Mouse (Mus musculus): ENCODE measurements around the gene Lyrm4.

Lyrm4 gene

DNA sequence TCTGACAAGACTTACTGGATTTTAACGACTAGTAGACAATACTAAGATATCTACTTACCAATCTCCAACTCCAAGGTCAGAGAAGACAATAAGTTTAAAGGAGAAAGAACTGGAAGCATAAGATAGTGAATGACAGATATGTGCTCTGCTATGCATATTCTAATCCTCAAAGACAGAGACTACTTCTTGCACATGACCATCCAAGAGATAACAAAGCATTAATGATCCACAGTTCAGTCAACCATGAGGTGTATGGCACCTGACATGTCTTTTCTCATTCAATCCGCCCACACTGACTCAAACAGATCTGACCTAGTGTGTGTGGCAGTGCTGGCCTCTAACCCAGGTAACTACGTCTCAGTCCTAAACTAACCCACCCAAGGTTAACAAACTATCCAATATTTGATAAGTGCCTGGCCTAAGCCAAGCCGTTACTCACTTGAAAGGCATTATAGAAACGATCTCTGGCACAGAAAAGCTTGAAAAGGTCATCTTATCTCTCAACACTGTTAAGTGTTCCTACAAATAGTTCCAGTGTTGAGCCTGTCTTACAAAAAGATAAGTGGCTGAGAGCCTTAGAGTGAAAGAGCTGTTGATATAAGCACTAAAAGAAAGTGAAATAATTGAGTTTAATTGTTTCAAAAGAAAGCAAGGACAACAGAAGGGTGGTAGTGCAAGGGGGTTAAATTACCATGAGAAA lies 20.5 kb downstream of the Lyrm4 start:
- no peak for DNase-seq (ENCODE audit: low spot score in 2 of 2)

DNA sequence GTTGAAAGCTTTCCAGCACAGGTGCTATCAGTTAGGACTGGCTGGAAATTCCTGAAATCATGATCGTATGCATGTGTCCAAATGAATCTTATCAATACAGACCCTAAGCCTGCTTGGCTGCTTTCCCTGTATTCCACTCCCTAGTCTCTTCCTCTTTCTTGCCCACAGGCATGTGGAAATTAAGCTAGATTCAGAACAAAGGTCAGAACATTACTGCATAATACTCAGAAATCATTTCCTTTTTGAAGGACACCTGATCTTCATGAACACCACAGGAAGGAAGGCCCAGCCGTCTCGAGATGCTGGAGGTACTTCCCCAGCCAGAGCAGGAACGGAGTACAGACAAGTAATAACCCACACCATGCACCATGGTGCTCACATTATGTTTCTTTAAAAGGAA lies 29.2 kb downstream of the Lyrm4 start:
- no peak for DNase-seq (ENCODE audit: low spot score in 2 of 2)

DNA sequence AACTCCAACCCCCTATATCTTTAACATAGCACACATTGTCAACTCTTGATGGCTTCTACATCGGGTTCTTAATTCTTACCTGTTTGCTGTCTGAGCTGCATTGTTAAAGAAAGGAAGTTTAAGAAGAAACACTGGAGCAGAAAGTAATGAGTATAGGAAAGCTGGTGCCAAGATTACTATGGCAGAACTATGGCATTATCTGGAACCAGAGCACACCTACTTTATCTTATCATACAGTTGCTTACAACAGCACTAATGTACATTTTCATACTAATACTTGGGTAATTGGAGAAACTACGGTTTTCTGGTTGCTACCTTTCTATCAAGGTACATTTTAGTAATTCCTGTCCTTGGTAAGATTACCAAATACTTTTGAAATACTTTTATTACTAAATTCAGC lies 29.9 kb downstream of the Lyrm4 start:
- DNase-seq (ENCODE audit: low spot score in 2 of 2), result no peak

DNA sequence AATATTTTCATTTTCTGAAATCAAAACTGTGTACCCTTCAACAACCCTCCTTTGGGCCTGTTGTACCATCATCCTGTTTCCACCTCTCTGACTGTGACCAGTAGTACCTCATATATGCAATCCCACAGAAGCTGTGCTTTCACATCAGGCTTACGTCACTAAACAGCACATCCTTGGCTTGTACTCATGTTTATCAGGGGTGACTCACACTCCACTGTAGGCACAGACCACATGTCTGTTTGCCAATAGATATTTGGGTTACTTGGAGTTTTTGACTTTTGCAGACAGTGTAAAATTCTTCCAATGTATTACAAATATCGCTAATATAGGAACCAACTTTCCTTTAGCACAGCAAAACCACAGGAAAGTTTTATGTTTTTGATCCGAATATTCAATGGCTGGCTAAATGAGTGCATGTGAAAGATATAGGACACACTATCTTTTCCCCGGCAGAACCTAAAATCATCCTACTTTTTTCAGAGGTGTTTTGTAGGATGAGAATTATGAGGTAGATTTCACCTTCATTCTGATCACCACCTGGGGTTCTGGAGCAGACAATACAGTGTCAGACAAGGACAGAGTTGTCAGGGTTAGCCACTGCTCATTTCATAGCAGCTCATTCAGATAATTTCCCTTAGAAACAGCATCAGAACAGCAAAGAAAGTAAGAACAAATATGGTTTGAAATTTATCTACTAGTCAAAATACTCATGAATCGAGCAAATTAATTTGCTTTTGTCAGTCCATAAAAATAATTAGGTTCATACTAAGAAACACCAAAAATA lies 30.5 kb downstream of the Lyrm4 start:
- DNase-seq (ENCODE audit: low spot score in 2 of 2), result no peak

DNA sequence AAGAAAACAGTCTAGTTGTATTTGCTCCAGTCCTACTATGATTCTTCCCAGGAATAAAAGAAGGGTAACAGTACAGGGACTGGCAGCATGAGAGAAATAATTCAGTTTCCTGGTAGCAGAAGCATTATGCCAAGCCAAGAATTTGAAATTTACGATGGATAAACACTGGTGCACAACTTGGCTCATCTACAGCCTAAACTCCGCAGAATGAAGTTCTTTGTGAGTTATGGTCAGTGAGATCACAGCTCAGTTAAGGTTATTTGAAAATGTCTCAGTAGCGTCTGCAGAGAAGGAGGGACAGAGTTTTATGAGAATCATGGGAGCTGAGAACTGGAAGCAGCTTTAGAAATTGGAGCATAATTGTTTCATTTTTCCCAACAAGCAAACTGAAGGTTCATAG lies 31.4 kb downstream of the Lyrm4 start:
- DNase-seq (ENCODE audit: low spot score in 2 of 2), result no peak

DNA sequence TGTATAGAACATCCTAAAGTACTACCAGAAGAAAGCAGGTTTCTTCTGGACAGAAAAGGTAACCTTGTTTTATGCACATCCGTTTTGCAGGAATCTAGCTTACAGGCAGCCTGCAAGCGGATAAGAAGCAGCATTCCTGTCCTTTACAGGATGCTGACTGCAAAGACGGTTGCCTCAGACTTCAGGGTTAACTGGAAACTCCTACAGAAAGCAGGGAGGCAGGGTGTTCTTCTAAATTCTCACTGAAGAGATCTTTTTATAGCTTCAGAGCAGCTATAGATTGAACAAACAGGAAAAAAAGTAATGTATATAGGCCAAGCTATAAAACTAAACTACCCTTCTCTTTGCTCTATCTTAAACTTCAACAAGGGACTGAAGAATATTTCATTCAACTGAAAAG lies 32.6 kb downstream of the Lyrm4 start:
- DNase-seq (ENCODE audit: low spot score in 2 of 2), result no peak

DNA sequence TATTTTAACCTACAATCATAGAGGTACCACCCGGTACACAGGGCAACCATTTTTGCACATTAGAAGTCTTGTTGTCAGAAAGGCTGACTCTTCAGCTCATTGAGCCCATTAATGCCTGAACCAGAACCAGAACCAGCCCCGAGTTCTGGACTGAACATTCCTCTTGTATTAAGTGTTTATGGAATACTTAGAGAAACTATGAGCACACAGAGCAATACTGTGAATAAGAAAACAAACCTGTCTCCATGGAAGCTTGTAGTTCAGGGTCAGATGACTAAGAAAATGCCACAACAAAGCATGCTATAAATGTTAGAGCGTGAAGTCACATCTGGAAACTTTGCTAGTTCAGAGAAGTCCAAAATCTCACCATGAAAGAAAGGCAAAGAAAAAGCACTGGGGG lies 35.7 kb downstream of the Lyrm4 start:
- DNase-seq (ENCODE audit: low spot score in 2 of 2), result no peak

DNA sequence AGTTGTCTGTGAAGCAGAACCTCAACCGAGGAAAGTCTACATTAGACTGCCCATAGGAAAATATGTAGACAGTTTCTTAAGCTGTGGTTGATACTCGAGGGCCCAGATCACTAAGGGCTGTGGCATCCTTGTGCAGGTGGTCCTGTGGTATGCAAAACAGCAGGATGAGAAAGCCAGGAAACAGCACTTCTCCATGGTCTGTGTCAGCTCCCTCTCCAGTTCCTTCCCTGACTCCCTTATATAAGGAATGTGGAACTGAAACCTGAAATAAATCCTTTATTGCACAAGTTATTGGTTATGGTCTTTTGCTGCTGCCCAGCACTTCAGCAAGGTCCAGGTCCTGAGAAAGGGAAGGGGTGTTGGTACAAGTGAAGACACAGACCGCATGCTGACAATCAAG lies 42.8 kb downstream of the Lyrm4 start:
- DNase-seq (ENCODE audit: low spot score in 2 of 2), result no peak

DNA sequence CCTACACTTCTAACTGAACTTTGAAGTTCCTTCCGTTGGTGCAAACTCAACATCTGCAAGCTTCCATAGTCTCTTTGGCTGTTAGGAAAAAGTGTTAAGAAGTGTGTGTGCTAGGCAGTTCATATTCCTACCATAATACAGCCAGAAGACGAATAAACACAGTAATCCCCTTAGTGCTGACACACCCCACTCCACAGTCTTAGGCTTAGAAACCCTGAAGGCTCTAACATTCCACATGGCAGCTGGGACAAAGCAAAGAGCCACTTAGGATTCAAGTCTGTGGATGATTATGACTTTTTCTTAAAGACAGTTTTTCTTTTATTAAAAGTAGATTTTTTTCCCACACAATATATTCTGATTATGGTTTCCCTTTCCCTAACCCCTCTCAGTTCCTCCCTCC lies 50.6 kb downstream of the Lyrm4 start:
- no peak for DNase-seq (ENCODE audit: low spot score in 2 of 2)

DNA sequence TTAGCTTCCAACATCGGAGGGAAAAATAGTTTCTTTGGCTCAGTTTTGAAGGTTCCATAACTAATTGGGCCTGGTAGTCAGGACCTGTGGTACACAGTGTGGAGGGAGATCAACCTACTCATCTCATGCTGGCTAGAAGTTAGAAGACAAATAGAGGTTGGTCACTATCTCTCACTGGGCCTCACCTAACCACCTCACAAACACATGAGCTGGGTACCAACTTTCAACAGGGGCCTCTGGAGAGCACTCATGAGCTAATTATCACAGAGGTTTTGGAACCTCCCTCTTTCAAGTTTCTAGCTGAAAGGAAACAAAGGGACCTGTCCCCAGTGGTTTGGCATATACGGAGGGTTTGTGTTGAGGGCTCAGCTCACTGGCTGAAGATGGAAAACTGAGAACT lies 59.8 kb downstream of the Lyrm4 start:
- DNase-seq (ENCODE audit: low spot score in 2 of 2), result no peak

DNA sequence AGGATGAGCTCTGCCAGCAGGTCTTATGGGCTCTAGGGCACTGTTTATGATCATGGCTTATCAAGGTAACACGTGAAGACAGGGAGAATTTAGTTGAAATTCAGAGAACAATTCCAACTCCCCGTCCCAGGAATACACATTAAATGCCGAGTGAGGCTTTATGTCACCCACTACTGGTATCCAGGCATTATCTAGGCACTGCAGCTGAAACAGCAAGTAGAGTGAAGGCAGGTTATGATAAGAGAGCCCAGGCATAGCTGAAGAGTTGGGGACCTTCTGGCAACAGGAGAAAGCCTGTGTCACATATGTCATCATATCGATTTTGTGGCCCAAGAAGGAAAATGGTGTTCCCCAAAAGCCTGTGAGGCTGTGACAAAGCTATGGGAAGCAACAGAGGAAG lies 60.4 kb downstream of the Lyrm4 start:
- peak; percentile 7 to 12 for DNase-seq (ENCODE audit: low spot score in 2 of 2)

DNA sequence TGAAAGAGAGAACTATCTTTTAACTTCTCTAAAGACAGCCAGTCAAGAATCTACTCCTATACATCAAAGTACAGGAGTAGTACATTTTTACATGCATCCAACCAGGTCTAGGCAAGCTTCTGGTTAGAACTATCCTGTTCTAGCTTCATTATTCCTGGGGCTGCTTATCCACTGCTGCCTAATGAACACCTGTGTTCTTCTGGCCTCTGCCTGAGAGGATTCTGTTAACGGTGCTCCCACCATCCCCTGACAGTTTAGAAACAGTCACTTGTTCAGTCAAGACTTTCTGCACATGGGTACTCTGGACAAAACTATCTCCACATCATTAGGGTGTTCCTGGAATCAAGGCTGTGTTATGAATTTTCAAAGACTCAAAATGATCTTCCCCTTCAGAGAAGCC lies 60.8 kb downstream of the Lyrm4 start:
- DNase-seq (ENCODE audit: low spot score in 2 of 2), result no peak

DNA sequence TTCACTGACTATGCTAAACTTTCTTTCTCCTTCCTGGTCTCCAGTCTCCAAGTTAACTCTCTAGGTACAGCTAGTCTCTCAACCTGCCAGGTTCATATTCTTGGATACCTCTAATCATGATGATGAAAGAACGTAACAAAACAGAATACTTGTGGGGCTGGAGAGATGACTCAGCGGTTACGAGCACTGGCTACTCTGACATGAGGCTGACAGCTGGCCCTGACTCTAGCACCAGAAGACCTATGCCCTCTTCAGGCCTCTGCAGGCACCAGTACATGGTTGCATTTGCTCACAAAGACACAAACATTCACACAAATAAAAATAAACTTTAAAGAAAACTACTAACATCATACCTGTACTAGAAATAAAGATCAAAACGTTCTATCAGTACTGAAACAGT lies 81.8 kb downstream of the Lyrm4 start:
- no peak for DNase-seq (ENCODE audit: low spot score in 2 of 2)

DNA sequence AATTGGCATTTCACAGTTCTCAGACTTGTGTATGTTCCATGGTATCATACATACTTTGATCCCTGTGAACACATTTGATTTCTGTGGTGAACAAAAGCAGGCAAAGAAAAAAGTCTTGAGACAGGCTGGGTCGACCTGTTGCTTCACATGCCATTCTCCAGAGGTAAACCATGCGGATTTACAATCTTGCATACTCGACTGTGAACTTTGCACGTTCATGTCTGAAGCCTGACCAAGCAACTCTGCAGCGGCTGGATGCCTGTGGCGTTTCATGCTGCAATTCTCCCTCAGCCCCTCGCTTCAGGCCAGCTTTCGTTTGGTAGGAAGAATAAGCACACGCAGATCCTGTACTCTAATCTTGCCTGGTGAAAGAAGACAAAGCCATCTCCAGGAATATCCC lies 85.4 kb downstream of the Lyrm4 start:
- DNase-seq (ENCODE audit: low spot score in 2 of 2), result no peak

DNA sequence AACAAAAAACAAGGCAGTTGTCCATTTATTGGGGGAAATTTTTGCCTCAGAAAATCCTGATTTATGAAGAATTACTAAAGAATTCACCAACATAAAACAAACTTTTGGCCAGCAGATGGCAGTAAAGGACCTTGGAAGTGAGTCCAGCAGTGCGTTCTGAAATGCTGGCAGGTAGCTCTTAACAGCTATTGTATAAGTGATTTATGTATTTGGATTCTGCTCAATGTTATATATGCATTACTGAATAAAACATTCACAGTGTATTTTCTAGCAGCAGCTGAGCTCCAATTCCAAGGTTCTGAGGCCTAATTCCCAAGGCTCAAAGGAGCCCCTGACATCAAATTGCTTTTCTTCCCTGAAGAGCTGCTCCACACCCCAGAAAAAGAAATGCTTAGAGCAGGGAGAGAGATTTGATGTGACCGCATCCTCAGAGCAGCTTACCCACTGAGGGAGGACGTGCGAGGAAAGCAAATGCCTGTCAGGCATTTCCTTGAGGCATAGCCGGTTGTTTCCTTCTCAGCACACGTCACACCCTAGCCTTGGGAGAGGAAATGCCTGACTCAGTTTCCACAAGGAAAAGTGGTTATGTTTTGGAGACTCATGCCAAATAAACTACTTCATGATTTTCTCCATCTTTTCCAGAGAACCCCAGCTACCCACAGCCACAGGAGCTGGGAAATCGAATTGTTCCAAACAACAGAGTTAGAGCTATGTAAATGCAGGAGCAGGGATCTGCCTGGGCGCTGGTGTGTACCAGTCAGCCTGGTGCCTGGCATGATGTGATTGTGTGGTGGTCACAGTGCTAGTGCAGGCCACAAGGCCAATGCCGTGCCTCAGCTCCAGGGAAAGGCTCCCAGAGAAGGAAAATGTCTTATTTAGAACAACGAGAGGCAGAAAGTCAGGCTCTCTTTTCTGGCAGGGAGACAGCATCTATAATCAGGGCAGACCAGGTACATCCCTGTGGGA lies 97.7 kb downstream of the Lyrm4 start:
- peak in 1 of 2 experiments; percentile 66 for DNase-seq (ENCODE audit: low spot score in 2 of 2)

DNA sequence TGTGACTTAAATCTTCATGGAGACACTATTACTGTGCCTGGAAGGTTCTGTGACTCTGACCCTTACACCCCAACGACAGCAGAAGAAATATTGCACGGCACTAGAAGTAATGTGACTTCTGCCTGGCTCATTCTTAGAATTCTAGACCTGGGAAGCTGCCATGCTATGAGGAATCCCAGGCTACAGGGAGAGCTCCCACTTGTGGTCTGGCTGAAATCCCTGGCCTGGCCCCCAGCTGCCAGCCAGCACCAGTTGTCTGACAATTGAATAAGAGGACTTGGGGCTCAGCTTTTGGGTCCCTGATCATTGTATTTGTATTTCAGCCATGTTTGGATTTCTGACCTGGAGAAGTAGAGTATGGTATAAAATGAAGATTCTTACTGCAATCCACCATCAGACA lies 99.3 kb downstream of the Lyrm4 start:
- no peak for DNase-seq (ENCODE audit: low spot score in 2 of 2)

DNA sequence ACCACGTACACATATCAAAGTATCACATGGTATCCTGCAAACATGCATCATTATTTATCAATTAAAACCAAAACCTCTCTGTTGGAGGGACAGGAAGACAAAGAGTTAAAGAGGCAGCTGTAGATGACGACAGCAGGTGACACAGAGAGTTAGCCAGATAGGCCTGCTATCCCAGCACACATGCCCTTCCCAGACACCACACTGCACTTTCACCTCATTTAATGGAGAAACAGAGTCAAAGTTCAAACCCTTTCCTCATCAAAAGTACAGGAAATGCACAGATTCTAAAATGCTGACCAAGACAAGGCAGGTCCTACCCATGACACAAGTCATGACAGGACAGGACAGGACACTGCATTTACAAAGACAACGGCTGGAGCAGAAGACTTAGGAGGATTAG lies 101.7 kb downstream of the Lyrm4 start:
- DNase-seq (ENCODE audit: low spot score in 2 of 2), result no peak

DNA sequence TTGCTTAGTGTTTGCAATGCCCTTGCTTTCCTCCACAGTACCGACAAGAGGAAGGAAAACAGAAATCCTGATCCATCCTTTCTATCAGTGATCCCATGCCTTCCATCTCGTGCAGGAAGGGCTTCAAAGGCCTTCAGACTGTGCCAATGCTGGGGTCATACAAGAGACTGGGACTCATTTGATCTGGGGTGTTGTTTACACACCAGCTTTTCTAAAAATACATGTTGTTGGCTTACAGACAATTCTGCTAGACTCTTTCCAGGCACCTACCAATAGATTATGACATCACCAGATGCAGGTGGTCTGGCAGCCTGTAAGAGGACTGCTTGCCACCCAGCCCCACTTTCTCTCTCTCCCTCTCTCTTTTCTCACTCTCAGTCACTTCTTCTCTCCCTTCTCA lies 107.3 kb downstream of the Lyrm4 start:
- DNase-seq (ENCODE audit: low spot score in 2 of 2), result no peak

DNA sequence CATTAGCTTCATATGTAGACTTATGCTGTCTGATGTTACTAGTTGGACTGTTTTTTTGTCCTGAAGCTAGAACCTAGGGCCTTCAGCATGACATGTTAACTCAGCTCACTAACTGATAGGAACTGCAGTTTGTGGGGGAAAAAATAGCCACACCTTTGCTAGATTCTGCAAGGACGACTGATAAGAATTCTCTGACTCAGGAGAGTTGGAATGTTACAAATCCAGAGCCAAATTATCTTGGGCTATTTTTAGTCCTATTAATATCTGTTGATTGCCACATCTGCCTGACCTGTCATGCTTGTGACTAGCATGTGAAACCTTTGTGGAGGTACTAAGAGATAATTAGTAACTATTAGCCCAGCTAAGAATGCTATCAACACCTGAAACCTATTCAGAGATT lies 116.5 kb downstream of the Lyrm4 start:
- no peak for DNase-seq (ENCODE audit: low spot score in 2 of 2)

DNA sequence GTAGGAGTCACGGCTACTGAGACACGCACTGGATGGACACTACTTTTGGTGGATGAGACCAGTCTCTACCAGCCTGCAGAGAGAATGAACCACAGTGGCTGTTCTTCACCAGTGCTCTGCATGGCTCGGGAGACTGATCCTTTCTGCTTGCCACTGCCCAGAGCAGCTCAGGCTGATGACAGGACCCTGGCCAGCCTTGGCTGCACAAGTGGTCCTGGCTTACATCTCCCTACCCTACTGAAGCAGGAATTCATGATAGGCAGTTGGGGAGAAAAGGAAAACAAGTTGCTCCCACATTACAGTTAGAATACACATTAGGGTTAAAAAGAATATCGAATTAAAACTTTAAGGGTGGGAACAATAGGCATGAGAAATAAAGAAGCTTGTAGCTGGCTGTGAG lies 119.7 kb downstream of the Lyrm4 start:
- no peak for DNase-seq (ENCODE audit: low spot score in 2 of 2)

DNA sequence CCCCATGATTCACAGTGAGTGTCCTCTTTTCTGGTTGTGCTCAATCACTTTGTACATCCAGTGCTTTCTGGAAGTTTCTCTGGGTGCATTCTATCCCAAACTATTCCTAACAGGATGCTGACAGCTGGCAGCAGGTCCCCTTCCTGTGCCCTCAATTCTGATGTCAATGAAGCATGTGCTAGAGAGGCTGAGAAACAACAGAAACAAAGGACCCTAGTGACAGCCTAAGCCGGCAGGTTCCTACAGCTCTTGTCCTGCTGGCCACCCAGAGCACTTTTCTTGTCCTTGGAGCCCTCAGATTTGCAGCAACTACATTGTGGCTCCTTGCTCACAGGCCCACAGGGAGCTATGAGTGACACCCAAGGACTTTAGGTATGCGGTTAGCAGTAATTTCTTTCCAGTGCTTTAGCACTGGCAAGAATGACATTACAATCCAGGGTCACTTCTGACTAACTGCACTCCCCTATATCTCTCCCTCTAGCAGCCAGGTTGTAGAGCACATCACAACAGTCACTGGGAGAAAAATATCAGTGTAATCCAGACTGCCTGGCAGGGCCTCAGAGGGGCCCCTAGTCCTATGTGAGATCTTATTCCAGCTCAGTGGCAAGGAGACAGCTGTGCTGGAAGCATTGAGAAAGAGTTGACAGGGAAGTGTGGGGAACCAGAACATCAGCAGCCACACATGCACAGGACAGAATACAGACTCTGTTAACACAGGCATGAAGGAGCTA lies 121.5 kb downstream of the Lyrm4 start:
- DNase-seq (ENCODE audit: low spot score in 2 of 2), result no peak

DNA sequence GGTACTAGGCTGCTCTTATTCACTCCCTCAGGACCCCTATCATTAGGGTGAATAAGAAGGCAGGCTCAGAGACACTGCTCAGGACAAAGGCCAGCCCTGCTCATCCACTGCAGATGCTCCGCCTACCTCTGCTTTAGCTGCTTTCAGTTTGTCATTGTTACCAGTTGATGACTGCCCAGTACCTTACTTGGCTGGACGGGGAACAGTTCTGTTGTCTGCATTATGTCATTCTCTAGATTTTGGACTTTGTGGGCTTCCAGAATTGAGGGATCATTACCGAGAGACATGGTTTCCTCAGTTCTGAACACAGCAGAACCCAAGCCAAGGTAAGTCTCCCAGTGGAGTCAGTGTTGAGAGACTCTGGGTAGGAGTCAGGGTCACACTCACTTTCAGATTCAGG lies 122.1 kb downstream of the Lyrm4 start:
- no peak for DNase-seq (ENCODE audit: low spot score in 2 of 2)
